Mouse (Mus musculus) megakaryocyte, embryonic 14.5 days (primary cell): ENCODE measurements around the gene Hint1.

Experiments
- FLI1 ChIP-seq: IDR thresholded peaks from 2 replicates; pipeline ENCODE4 v1.6.1; 2012; ENCODE audit warnings: low read length, inconsistent platforms, mixed read lengths
- GATA1 ChIP-seq: IDR thresholded peaks from 3 replicates; pipeline ENCODE4 v1.6.1; 2012; ENCODE audit warnings: mixed read lengths, low read length, inconsistent platforms, borderline replicate concordance

- TF ChIP-seq GATA1, result no peak
- no peak for TF ChIP-seq FLI1
Observed at GRCm38 (mm10) chr11:54865330-54866085, 675 bp upstream of the Hint1 start.
